Mouse (Mus musculus): Measurements from ENCODE around the gene Ank. TPM values are rescaled to one million over a fixed set of nuclear protein-coding genes. Genes with fewer than 3 reads are reported as not detected.

Gene Ank
- total RNA-seq, 1 experiment from 2014 or later = 12.1 TPM

GRCm38 (mm10) chr15:27491425-27492070, 25.1 kb downstream of the Ank start:
- no peak for ATAC-seq (replicated peaks; ENCODE audit: insufficient number of reproducible peaks, low FRiP score, low TSS enrichment, poor library complexity, severe bottlenecking)

- no peak; the same call in 1 of the 2 replicates for ATAC-seq (replicated peaks; ENCODE audit: insufficient number of reproducible peaks, low FRiP score, low TSS enrichment, poor library complexity, severe bottlenecking)
Observed at GRCm38 (mm10) chr15:27492156-27492555, 25.7 kb downstream of the Ank start.

GRCm38 (mm10) chr15:27492734-27493133, 26.3 kb downstream of the Ank start:
- ATAC-seq (replicated peaks; ENCODE audit: insufficient number of reproducible peaks, low FRiP score, low TSS enrichment, poor library complexity, severe bottlenecking) = no peak

- ATAC-seq (replicated peaks; ENCODE audit: insufficient number of reproducible peaks, low FRiP score, low TSS enrichment, poor library complexity, severe bottlenecking) = no peak
Observed at GRCm38 (mm10) chr15:27493516-27493915, 27.0 kb downstream of the Ank start.

GRCm38 (mm10) chr15:27495981-27496401, 29.5 kb downstream of the Ank start:
- ATAC-seq (replicated peaks; ENCODE audit: insufficient number of reproducible peaks, low FRiP score, low TSS enrichment, poor library complexity, severe bottlenecking) = no peak

GRCm38 (mm10) chr15:27496596-27497299, 30.3 kb downstream of the Ank start:
- no peak for ATAC-seq (replicated peaks; ENCODE audit: insufficient number of reproducible peaks, low FRiP score, low TSS enrichment, poor library complexity, severe bottlenecking)

GRCm38 (mm10) chr15:27497300-27497997, 31.0 kb downstream of the Ank start:
- no peak for ATAC-seq (replicated peaks; ENCODE audit: insufficient number of reproducible peaks, low FRiP score, low TSS enrichment, poor library complexity, severe bottlenecking)

GRCm38 (mm10) chr15:27498078-27498477, 31.6 kb downstream of the Ank start:
- no peak for ATAC-seq (replicated peaks; ENCODE audit: insufficient number of reproducible peaks, low FRiP score, low TSS enrichment, poor library complexity, severe bottlenecking)

- ATAC-seq (replicated peaks; ENCODE audit: insufficient number of reproducible peaks, low FRiP score, low TSS enrichment, poor library complexity, severe bottlenecking) = no peak
Observed at GRCm38 (mm10) chr15:27500390-27500789, 33.9 kb downstream of the Ank start.

GRCm38 (mm10) chr15:27502338-27502737, 35.9 kb downstream of the Ank start:
- ATAC-seq (replicated peaks; ENCODE audit: insufficient number of reproducible peaks, low FRiP score, low TSS enrichment, poor library complexity, severe bottlenecking) = no peak

GRCm38 (mm10) chr15:27503221-27503620, 36.7 kb downstream of the Ank start:
- ATAC-seq (replicated peaks; ENCODE audit: insufficient number of reproducible peaks, low FRiP score, low TSS enrichment, poor library complexity, severe bottlenecking) = no peak

GRCm38 (mm10) chr15:27503801-27504730, 37.6 kb downstream of the Ank start:
- no peak for ATAC-seq (replicated peaks; ENCODE audit: insufficient number of reproducible peaks, low FRiP score, low TSS enrichment, poor library complexity, severe bottlenecking)

- ATAC-seq (replicated peaks; ENCODE audit: insufficient number of reproducible peaks, low FRiP score, low TSS enrichment, poor library complexity, severe bottlenecking) = no peak
Observed at GRCm38 (mm10) chr15:27506127-27506886, 39.8 kb downstream of the Ank start.

GRCm38 (mm10) chr15:27506893-27507596, 40.6 kb downstream of the Ank start:
- ATAC-seq (replicated peaks; ENCODE audit: insufficient number of reproducible peaks, low FRiP score, low TSS enrichment, poor library complexity, severe bottlenecking) = no peak

- no peak for ATAC-seq (replicated peaks; ENCODE audit: insufficient number of reproducible peaks, low FRiP score, low TSS enrichment, poor library complexity, severe bottlenecking)
Observed at GRCm38 (mm10) chr15:27508169-27508568, 41.7 kb downstream of the Ank start.

- no peak for ATAC-seq (replicated peaks; ENCODE audit: insufficient number of reproducible peaks, low FRiP score, low TSS enrichment, poor library complexity, severe bottlenecking)
Observed at GRCm38 (mm10) chr15:27508982-27509381, 42.5 kb downstream of the Ank start.

- ATAC-seq (replicated peaks; ENCODE audit: insufficient number of reproducible peaks, low FRiP score, low TSS enrichment, poor library complexity, severe bottlenecking) = no peak
Observed at GRCm38 (mm10) chr15:27516927-27517326, 50.5 kb downstream of the Ank start.

Data from monocyte, adult 5-6 weeks (primary cell).